Mouse (Mus musculus) CD4-positive, CD25-positive, alpha-beta regulatory T cell (primary cell): ENCODE measurements around the gene Pabpn1. TPM values are rescaled to one million over a fixed set of nuclear protein-coding genes. Genes with fewer than 3 reads are reported as not detected.

Experiments used
- polyA plus RNA-seq: library from polyadenylated mRNA; unstranded; fragments of 100-300 nt; shearing (Covaris generic); gene quantifications from one replicate; pipeline ENCODE4 v1.2.1, GENCODE M21; 2017

The Pabpn1 gene
- 243 TPM for polyA plus RNA-seq

DNA sequence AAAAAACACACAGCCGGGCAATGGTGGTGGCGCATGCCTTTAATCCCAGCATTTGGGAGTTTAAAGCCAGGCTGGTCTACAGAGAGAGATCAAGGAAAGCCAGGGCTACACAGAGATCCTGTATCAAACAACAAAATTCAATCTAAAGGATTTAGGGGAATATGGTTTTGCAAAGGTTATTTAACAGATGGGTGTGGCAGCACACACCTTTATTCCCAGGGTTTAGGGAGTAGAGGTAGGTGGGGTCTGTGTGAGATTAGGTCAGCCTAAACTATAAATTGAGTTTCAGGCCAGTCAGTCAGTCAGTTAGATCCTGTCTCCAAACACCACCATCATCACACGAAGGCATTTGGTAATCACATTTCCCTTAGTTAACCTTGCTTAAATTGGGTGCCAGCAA, at the start of gene Pabpn1:
TSS of gene Pabpn1 (plus strand) at position 301 of the 400 bp plus-strand sequence.

DNA sequence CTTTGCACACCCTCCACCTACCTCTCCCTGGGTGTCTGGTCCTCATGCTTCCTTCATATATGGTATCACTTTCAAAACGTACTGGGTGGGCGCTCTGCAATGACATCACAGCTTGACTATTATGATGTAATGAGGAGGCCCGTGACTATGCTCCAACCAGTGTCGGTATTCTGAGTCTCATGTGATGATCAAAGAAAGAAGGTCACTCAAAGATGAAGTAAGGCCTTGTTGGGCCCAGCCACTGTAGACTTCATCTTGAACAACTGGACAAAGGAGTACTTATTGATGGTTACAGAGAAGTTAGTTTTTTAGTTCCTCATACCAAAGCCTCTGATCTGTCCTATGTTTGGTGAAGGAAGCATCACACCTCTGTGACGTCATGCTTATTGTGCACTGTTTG, 21.4 kb upstream of the Pabpn1 start, which contains the start of gene Homez:
TSS of gene Homez (minus strand) at position 101 of the 400 bp plus-strand sequence.

DNA sequence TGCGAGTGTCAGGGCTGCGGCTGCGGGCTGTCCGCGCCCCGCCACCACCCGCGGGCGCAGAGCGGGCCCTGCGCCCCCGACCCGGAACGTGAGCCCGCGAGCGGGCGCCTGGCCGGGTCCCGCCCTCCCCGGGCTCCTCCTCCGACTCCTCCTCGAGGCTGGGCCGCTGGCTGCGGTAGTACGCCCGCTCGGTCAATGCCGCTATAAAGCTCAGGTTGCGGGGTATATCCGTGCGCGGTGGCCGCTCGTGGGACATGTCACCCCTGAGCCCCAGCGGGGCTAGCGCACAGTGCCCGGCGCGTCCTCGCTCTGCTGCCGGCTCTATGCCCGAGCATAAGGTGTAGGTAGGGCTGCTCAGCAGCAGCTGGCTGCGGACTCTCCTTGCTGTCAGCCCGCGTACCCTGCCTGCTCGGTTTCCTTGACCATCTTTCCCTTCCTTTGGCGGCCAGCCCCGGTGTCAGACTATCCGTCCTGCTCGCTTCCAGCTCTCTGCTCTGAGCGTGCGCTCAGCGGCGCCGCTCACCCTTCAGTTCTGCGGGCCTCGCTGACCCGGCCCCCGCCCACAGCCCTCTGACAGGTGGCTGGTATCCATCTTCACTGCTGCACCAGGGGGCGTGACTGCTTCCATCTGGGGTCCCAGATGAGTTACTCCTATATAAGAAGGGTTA, 15.1 kb upstream of the Pabpn1 start, which contains the start of gene Ppp1r3e:
TSS of gene Ppp1r3e (minus strand) at position 503 of the 668 bp plus-strand sequence.

DNA sequence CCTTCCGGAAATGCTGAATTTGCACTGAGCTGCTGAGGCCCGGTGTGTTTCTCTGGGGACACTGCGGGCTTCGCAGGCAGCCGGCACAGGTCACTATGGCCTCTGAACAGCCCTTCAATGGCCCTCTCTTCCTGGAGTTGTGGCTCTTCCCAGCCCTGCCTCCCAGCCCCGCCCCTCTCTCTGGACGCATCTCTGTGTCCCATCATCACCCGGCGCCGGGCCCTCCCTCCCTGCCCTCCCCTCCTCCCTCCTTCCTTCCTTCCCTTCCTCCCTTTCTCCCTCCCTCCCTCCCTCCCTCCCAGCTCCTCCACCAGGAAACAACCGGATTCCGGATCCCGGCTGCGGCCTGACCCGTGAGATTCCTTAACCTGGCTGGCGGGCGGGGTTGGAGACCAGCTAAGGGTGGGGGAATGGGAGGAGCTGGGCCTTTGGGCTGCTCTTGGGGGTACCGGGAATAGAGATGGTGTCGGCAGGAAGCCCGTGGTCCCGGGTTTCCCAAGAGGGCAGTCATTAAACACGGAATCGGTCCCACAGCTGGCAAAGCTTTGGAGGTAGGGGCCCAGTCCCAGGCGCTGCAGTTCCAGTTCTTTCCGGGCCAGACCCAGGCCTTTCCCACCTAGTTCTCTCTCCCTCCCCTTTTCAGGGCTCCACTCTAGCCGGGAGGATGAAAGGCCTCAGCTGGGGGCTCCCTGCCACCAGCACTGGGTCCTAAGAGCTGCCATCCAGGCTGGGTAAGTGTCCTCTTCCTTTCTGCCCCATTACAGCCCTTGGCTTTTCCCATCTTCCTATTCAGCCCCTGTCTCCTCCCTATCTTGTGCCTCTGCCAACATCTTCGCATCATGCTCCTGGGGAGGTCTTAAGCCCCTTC, 8.9 kb upstream of the Pabpn1 start, which contains the start of the genes Bcl2l2 and Gm20521:
TSS of gene Bcl2l2 (plus strand) at position 224 of the 868 bp plus-strand sequence.
TSS of gene Gm20521 (plus strand) at position 288 of the 868 bp plus-strand sequence.

DNA sequence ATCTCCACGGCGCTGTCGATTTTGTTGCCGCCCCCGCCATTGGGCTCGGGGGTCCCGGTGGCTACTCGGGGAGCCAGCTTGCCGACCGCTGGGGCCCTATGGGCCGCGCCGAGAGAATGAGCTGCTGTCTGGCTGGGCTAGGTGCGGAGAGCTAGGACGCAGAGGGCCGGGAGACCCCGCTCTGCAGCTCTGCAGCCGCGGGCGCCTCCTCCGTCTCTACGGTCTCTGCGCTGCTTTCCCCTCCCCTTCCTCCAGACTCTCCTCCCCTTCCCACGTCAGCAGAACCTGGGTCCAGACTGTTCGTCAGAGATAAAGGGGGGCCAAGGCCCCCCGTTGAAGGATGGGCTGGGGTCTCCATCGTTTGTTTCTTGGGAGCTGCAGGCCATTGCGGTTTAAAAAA, 20.6 kb downstream of the Pabpn1 start, which contains the start of gene Slc22a17:
TSS of gene Slc22a17 (minus strand) at position 247 of the 400 bp plus-strand sequence.

DNA sequence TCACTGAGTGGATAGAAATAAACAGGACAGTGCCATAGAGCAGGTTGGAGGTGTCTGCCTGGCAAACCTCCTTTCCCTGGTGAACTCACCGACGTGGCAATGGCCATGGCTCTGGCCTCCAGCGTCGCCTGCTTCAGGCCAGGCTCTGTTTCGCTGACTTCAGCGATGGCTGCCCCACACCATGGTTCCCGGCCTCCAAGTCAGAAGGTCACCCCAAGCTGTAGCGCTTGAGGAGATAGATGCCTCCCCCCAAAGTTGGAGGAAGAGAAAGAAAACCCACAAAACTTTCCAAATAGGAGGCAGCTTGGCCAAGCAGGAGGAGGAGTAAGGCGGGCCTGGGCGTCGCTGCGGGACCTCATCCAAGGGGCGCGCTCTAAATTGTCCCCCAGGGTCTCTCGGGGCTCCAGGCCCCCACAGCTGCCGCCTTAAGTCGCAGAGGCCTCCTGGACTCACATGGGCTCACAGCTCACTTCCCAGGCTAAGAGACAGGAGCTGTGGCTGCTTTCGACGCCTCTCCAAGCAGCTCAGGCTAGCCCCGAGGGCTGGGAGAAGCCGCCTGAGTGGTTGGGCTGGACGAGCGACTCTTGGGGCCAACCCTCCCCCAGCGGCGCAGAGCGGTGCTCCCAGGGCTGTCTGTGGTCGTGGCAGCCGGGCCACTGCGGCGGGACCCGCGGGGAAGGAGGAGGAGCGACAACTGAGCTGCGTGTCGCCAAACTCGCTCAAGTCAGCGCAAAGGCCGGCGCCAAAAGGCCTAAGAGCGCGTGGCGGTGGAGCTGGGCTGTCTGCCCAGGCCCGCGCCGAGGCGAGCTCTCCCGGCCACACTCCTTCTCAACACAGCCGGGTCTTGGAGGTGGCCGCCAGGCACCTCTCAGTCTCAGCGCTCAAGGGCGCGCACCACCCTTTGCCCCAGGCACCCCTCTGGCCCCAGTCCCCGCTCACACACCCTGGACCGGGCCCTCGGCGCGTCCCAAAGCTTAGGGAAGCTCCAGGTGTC, 33.3 kb downstream of the Pabpn1 start, which contains the start of gene Efs:
TSS of gene Efs (minus strand) at position 778 of the 994 bp plus-strand sequence.

DNA sequence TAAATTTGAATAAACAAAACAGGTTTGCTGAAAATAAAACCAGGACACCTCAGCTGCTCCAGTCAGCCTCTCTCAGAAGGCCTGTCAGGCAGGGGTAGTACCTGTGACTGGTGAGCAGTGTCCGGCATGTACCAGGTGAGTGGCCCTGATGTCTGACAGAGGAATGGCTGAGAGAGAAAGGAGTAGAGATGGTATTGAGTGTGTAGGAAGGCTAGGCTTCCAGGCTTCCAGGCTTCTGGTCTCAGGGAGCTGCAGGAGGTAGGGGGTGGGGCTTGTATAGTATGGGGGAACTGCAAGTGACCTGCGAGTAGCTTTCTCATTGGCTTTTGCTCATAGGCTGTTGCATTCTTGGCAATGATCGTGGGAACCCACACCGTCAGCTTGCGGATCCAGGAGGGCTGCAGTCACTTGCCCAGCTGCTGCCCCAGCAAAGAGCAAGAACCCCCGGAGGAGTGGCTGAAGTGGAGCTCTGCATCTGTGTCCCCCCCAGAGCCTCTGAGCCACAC, 40.4 kb downstream of the Pabpn1 start, which contains the start of gene Il25:
TSS of gene Il25 (plus strand) at position 51 of the 506 bp plus-strand sequence.

DNA sequence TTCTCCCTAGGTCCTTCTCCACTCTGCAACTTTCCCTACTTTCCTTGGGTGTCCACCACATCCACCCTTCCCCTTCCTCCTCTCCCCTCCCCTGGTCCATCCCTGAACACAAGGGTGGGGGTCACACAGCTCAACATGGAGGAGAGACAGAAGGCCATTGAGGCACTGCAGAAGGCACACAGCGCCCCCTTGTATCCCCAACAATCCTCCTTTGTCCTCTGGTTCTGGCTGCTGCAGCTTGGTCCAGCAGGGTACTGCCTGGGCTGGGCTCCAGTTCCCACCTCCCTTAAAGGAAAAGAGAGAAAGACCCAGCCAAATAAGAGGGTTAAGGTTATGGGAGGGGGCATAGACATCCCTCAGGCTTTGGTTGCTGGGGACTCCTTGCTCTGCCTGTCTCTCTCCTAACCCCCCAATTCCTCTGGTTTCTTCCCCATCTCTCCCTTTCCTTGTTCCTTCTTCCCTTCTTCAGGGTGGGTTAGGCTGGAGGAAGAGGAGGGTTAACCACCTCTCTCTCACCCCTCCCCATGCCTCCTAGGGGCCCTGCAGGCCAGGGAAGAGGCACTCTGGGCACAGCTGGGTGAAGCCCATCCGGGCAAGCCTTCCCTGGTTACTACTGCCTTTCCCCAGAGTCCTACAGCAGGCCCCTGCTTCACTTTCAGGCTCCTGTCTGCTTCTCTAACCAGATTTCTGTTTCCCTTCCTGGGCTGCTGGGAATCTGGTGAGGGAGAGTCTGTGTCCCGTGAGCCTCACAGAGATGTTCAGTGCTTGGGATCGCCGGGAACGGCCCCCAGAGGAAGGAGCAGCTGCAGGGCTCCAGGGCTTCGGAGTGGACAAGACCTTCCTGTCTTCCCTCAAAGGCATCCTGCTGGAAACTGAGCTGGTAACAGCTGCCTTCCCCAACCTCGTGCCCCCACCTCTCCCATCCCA, 43.9 kb downstream of the Pabpn1 start, which contains the start of gene Cmtm5:
TSS of gene Cmtm5 (plus strand) at position 358 of the 927 bp plus-strand sequence.

Other genes with a start within 250 kb of the Pabpn1 start
- gene 1700123O20Rik, start 206.3 kb upstream of the Pabpn1 start, polyA plus RNA-seq, result 79.9 TPM
- 108 TPM for gene Acin1, start 205.6 kb upstream of the Pabpn1 start, polyA plus RNA-seq
- not detected for gene Gm29776, start 193.7 kb upstream of the Pabpn1 start, polyA plus RNA-seq
- not detected for gene Cebpe, start 180.3 kb upstream of the Pabpn1 start, polyA plus RNA-seq
- 0.34 TPM for gene Slc7a8, start 110.6 kb upstream of the Pabpn1 start, polyA plus RNA-seq
- not detected for gene Rnf212b, start 78.4 kb upstream of the Pabpn1 start, polyA plus RNA-seq
- gene Homez, start 21.5 kb upstream of the Pabpn1 start, polyA plus RNA-seq, result 11.9 TPM
- gene Ppp1r3e, start 14.9 kb upstream of the Pabpn1 start, polyA plus RNA-seq, result 1.3 TPM
- 0.34 TPM for gene Bcl2l2, start 9.1 kb upstream of the Pabpn1 start, polyA plus RNA-seq
- not detected for gene Gm20521, start 9.1 kb upstream of the Pabpn1 start, polyA plus RNA-seq
- gene Slc22a17, start 20.6 kb downstream of the Pabpn1 start, polyA plus RNA-seq, result 6.7 TPM
- not detected for gene Efs, start 33.6 kb downstream of the Pabpn1 start, polyA plus RNA-seq
- gene Il25, start 40.2 kb downstream of the Pabpn1 start, polyA plus RNA-seq, result not detected
- gene Cmtm5, start 43.8 kb downstream of the Pabpn1 start, polyA plus RNA-seq, result 0.29 TPM
- gene Myh6, start 74.4 kb downstream of the Pabpn1 start, polyA plus RNA-seq, result not detected
- gene Gm17428, start 84.4 kb downstream of the Pabpn1 start, polyA plus RNA-seq, result not detected
- not detected for gene Myh7, start 102.1 kb downstream of the Pabpn1 start, polyA plus RNA-seq
- 130 TPM for gene Ngdn, start 123.0 kb downstream of the Pabpn1 start, polyA plus RNA-seq
- gene Zfhx2, start 199.8 kb downstream of the Pabpn1 start, polyA plus RNA-seq, result 7.6 TPM
- 13.9 TPM for gene Thtpa, start 202.3 kb downstream of the Pabpn1 start, polyA plus RNA-seq
- gene Ap1g2, start 214.1 kb downstream of the Pabpn1 start, polyA plus RNA-seq, result 161 TPM
- 0.06 TPM for gene Jph4, start 224.4 kb downstream of the Pabpn1 start, polyA plus RNA-seq